Mouse (Mus musculus) lung, adult 2 months (tissue): ENCODE data around the gene Tgfbr1.

Source experiments
- CTCF ChIP-seq: fragments of 200-500 bp; IDR thresholded peaks from 2 replicates; pipeline ENCODE4 v1.5.1; 2011; ENCODE audit warnings: mild to moderate bottlenecking, low read length, control low read depth; ENCODE audit not compliant: insufficient read depth
- POLR2A ChIP-seq: fragments of 200-500 bp; IDR thresholded peaks from 2 replicates; pipeline ENCODE4 v1.6.1; 2011; ENCODE audit warnings: low read depth, mild to moderate bottlenecking, control low read depth, low read length, borderline replicate concordance; ENCODE audit errors: extremely low read depth

GRCm38 (mm10) chr4:47311929-47312328 lies 41.1 kb upstream of the Tgfbr1 start:
- TF ChIP-seq CTCF: no peak
- TF ChIP-seq POLR2A: no peak
